Mouse (Mus musculus): ENCODE measurements at regions not wholly inside any gene's neighbourhood (a gene's known extent, or its start where the extent isn't known, plus 50 kb on each side); places are given as distances from the start of the nearest gene placed in this dataset.

DNA sequence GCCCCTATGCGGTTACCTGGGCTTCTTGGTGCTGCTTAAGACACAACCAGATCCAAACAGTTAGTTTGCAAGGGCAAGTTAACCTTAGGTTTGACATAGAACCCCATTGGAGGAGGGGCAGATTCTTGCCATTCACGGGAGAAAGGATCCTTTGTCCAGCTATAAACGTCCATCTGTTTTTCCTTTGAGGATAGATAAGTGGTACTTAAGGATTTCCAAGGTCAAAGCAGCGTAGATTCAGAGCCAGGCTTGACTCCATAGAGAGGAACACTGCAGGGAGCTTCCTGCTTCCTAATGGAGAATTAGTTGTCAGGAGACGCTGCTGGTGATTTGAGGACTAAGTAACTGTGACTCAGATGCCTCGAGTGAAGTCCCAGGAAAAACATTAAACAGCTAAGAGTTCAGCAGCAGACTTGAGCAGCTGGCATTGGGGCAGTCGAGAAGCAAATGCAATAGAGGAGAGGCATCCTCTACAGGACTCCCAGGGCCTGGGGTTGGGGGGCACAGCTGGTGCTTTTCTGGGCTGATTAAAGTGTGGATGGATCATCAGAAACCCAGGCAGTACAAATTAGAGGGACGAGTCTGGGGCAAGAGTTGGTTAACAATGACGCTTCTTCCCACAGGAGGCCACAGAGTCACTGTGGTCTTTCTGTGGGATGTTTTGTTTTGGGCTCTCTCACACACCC is 322.8 kb downstream of the Med10 start:
- peak; percentile 28 for DNase-seq (ENCODE audit: low read depth, low spot score)

DNA sequence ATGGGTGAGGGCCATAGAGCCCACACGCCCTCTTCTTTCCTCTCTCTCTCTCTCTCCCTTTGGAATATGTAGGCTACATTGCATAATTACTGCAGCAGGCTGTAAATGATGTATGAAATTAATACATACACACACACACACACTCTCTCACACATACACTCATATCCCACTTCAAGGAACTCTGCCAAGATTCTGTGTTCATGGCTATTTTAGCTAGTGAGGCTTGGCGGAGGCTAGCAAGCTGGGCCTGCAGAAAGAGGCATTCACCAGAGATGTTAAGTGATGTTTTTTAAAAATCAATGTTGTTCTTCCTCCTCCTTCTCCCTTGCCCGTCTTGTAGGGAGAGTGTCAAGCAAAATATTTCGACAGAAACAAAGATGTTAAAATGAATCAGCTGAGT is 325.1 kb downstream of the Med10 start:
- DNase-seq (ENCODE audit: low read depth, low spot score) = no peak

DNA sequence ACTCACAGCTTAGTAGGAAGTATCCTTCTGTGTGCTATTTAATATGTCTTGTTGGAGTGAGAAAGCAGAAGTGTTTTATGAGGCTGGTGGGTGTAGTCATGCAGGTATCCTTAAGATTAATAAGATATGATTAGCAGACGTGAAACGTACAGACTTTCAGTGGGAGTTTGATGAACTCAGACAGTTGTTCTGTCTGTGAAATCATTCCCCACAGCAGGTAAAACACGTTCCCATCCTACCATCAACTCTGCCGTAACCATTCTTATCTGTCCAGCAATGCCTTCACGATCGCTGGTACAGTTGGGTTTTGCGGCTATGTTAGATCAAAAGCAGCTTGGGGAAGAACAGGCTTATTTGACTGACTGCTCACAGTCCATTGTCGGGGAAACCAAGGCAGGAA is 332.3 kb downstream of the Med10 start:
- DNase-seq (ENCODE audit: low read depth, low spot score) = no peak

GRCm38 (mm10) chr13:70136209-70136608 is 334.0 kb downstream of the Med10 start:
- no peak for DNase-seq (ENCODE audit: low read depth, low spot score)

- no peak for DNase-seq (ENCODE audit: low read depth, low spot score)
Observed at GRCm38 (mm10) chr13:70144461-70144860, 342.3 kb downstream of the Med10 start.

DNA sequence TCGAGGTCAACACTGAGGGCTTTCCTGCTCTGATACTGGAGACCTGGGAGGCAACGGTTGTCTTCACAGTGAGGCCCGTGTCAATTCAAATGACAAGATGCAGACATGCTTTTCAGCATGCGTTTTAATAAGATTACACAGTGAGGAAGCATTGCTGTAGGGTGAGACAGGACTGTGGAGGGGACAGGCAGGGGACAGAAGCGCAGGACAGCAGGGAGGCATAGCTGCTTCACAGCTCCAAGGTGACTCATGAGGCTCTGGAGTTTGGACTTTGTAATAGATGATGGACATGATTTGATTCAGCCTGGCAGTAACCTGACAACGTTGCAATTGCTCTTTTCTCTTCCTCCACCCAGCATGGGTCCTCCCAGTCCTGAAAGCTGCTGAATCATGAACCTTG is 343.3 kb downstream of the Med10 start:
- no peak for DNase-seq (ENCODE audit: low read depth, low spot score)

GRCm38 (mm10) chr13:70149041-70149898 is 347.1 kb downstream of the Med10 start:
- peak; percentile 19 for DNase-seq (ENCODE audit: low read depth, low spot score)

- DNase-seq (ENCODE audit: low read depth, low spot score) = no peak
Observed at GRCm38 (mm10) chr13:70149899-70150184, 347.6 kb downstream of the Med10 start.

GRCm38 (mm10) chr13:70153062-70153461 is 350.9 kb downstream of the Med10 start:
- DNase-seq (ENCODE audit: low read depth, low spot score) = no peak

GRCm38 (mm10) chr13:70155596-70155995 is 353.4 kb downstream of the Med10 start:
- peak; percentile 17 for DNase-seq (ENCODE audit: low read depth, low spot score)

DNA sequence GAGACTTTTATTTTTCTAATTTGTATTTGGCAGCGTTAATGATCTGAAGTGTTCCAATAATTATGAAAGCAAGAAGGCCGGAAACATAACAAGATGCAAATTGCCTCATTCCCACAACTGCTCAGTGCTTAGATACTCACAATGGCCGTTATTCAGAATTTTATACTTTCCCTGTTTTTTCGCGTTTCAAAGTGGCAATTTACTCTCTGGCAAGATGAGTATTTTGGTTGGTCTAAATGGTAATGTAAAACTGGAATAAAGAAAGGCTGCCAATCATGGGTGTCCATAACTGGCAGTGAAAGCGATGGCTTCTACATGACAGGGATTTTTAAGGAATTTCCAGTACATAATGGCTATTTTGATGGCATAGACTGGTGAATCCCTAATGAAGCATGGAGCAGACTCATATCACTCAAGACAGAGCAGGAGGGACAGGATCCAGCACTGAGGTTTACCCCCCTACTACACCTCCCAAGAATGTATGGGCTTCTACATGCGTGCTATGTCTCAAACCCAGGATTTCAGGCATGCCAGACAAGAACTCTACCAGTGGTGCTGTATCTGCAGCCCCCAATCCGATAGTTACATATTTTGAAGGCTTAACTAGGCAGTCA is 354.9 kb downstream of the Med10 start:
- no peak for DNase-seq (ENCODE audit: low read depth, low spot score)

DNA sequence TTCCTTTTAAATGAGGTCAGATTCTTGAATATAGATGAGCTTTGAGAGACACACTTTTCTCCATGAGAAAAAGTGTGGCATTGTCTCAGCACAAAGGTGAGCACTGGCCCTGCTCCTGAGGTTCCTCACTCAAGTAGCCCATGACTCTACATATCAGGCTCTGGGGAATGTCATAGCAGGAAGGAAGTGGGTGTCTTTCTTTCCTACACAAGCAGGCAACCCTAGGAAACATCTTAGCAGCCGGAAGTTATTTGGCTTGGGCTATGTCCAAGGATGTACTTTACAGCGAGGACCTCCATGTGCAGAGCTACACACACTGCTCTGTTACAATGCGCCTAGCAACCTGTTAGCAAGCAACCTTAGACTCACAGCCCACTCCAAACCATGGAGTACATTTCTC is 356.9 kb downstream of the Med10 start:
- DNase-seq (ENCODE audit: low read depth, low spot score) = no peak

DNA sequence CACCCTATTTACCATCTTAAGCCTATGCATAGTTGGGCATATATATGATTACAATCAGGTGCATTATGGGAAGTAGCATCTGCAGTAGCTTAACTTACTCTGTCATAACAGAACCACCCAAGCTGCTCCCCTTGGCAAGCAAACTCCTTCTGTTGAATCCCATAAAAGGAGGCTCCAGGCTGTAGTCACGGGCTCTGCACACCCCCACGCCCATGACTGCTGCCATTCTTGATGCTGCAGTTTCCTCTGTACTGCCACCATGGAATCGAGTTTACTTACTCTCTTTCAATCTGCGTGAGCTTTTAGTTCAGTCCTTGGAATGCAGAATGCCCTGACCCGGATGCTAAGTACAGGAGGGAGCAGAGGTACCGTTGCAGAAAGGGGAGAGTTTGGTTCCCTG is 357.4 kb downstream of the Med10 start:
- DNase-seq (ENCODE audit: low read depth, low spot score) = no peak

- no peak for DNase-seq (ENCODE audit: low read depth, low spot score)
Observed at GRCm38 (mm10) chr13:70162115-70162514, 359.9 kb downstream of the Med10 start.

GRCm38 (mm10) chr13:70165511-70166225 is 363.5 kb downstream of the Med10 start:
- no peak for DNase-seq (ENCODE audit: low read depth, low spot score)

- DNase-seq (ENCODE audit: low read depth, low spot score) = no peak
Observed at GRCm38 (mm10) chr13:70167747-70168146, 365.6 kb downstream of the Med10 start.

DNA sequence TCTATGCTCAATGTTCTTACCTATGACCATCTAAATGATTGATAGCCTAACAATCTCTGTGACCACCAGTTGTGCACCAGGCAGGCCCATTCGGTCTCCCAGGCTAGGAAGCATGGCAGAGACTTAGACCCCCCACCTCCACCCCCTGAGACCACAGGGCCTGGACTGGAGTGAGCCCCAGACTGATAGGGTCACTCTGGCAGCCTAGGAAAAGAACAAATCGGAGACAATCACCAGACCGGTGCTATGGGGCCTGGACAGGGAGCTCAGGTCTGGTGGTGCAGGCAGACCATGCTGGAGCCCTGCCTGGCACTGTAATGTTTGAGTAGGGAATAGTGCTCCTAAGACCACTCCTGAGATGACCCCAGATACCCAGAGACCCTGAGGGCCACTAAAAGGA is 366.7 kb downstream of the Med10 start:
- DNase-seq (ENCODE audit: low read depth, low spot score) = no peak

DNA sequence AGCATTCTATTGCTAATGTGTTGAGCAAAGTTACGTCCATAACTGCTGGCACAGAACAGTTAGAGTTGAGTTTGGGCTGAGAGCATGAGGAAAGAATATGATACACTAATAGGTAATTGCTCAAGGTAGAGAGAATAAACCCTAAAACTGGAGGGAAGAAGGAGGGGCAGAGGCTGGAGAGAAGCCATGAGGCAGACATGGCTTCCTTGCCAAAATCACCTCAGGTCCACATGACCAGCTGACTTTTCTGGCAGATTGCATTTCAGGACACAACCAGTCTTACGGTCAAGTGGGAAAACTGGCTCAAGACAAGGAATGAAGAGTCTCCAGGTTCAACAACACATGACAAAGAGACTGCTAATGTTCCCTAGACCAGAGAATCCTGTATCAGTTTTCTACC is 374.9 kb downstream of the Med10 start:
- DNase-seq (ENCODE audit: low read depth, low spot score) = no peak

DNA sequence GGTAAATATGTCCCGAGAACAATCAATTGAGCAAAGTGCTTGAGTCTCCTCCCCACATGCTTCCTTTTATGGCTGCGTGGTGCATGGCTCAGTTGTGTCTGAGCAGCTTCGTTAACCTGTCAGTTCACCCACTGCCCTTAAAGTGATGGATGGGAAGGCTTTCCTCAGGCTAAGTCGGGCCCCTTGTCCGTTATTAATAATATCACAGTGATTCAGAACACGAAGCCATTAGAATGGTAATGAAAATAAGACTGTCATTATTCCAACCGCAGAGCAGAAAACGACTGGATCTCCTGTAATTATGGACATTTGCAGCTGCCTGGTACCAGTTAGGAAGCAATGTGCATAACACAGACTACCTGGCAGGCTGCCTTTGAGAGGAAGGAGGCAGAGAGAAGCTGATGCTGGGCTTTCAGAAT is 375.9 kb downstream of the Med10 start:
- DNase-seq (ENCODE audit: low read depth, low spot score) = no peak

DNA sequence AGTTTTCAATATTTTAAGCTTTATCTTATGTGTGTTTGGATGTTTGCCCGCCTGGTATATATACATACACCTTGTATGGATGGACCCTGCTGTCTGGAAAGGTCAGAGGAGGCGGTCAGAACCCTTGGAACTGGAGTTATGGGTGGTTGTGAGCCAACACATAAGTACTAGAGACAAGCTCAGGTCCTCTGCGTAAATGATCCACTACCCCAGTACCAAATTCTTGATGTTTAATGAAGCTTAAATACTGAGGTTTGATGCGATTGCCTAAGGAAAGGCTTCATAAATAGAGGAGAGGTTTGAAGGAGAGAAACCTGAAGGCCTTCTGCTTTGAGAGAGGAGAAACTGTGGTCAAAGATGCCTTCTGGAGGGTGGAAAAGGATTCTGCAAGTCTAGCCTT is 388.8 kb downstream of the Med10 start:
- DNase-seq (ENCODE audit: low read depth, low spot score) = no peak

DNA sequence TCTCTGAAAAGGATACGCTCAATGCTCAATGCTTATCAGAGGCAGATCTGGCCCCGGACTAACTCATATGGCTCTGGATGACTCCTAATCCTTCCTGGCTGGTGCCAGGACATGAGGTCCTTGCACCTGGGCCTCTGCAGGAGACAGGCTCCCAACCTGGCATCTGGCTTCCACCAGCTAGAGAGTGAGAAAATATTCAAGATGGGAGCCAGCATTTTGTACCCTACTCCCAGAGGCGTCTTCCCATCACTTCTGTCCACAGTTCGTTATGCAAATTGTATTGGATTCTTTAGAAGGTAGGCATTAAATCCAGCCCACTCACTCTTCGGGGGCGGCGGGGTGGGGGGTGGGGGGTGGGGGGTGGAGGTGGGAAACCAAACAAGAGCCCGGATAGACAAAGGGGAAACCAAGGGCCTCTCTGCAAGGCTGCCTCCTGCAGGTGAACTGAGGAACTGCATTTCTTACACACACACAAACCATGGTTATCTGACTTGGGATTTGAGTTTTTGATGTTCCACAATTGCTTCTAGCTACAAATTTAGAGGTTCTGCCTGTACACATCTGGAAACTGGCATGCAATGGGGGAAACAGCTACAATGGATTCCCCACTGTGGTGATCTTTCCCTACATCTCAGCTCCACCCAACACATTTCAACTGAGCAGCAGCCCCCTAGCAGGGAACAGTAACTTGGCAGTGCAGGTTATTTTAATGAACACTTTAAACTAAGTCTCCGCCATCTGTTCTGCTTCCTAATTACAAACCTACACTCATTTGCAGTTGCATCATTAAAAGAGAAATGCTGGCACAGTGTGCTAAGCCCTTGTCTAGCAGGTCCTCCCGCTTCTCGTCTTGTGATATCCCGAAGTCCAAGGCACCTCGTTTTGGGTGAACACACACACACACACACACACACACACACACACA is 390.2 kb downstream of the Med10 start:
- DNase-seq (ENCODE audit: low read depth, low spot score) = peak; percentile 13

All from R1 (cell line).